Mouse (Mus musculus): ENCODE measurements around the gene Prr5l.
"Not testable (repeated sequence)": the region's sequence is repeated elsewhere in the genome, so short reads cannot be mapped to it uniquely, and the experiment has no call there.

Gene Prr5l

GRCm38 (mm10) chr2:101762405-101762804, 120.4 kb downstream of the Prr5l start:
- DNase-seq (ENCODE audit: low spot score) = no peak

DNA sequence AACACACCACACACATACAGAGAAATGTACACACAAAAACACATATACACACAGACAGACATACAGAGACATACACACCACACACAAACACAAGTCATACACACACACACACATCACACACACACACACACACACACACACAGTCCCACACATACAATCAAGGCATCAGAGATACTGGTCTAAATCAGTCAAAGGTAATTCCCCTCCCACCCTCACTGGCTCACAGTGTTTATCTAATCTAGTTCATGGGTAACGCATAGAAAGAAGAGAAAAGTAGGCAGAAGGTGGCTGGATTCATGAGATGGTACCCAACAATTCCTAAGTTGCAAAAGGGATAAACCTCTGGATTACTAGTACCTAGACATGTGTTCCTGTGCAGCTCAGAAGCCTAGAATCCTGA, 120.9 kb downstream of the Prr5l start:
- no peak for DNase-seq (ENCODE audit: low spot score)

DNA sequence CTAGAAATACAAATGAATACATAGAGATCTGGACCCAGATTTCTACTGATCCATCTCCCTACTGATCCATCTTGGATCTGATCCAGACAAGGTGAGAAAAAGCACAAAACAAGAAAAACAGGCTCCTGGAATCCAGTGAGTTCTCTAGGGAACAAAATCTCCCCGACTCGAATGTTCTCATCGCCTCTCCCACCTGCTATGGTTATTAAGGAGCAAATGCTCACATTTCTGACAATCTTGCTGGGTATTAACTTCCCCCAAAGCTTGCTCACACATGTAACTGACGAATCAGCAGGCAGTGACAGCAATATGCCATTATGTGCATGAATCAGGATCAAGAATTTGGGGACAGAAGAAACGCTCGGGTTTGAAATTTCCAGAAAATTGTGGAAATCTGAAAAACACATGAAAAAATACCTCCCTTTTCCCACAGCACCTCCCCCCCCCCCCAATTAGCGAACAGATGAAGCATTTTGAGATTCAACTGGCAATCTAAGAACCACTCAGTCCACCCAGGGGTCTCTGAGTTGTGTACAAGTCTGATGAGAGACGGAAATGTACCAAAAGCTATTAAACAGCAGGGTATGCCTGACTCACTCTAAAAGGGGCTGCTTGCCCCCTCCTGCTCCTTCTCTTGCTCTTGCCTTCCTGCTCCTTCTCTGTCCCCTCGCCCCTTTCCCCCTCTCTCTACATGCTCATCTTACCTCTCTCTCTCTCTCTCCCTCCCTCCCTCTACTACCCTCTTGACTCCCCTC, 123.1 kb downstream of the Prr5l start:
- DNase-seq (ENCODE audit: low spot score) = no peak

GRCm38 (mm10) chr2:101757806-101758205, 125.0 kb downstream of the Prr5l start:
- no peak for DNase-seq (ENCODE audit: low spot score)

DNA sequence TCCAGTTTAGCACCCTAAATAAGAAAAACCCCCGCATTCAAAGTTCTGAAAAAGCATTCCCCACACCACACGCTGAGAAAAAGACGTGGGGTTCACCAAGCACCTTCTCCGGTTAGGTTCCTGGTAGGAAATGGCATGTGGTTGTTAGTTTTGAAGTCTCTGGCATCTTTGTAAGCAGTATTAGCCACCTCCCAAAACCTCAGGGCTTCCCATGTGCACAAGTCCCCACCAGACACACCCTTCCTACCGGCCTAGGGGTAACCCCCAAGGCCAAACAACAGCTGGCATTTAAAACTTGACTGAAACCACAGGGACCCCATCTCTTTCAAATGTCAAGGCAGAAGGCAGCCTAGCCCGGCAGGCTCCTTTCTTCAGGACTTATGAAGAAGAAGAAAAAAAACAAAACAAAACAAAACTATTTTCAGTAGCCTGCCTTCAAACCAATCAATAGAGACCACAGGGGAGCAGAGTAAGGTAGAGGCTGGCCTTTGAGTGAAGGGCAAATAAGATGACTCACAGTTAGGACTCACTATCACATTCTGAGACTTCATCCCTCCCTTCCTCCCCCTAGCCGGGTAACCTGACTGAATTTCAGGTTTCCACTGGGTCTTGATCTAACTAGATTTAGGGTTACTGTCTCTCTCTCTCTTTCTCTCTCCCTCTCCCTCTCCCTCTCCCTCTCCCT, 126.6 kb downstream of the Prr5l start:
- DNase-seq (ENCODE audit: low spot score) = no peak

DNA sequence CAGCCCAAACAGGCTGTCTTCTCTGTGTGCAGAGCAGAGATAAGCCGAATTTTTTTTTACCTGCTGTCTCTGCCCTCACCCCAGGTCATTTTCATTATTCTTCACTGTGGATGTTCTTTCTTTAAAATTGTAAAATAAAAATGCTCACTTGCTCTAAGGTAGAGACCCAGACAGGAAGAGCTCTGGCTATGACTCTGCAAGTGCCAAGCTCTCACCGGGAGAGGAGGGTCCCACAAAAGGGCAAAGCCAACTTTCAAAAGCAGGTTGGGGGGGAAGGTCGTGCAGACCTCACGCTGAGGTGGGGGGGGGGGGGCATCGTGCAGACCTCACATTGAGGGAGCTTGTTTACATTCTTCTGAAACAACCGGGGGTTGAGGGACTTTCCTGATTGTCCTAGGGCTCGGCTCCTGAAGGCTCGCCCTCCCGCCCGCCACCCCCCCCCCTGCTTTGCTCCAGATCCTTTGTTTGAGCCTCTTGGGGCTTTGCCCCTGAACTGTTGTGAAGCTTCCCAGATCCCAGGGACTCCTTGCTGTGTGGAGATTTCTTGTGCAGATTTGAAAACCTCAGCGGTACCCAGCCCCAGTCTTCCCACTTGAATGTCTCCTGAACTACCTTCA, 127.8 kb downstream of the Prr5l start:
- no peak for DNase-seq (ENCODE audit: low spot score)

GRCm38 (mm10) chr2:101754428-101754827, 128.4 kb downstream of the Prr5l start:
- DNase-seq (ENCODE audit: low spot score) = no peak

- no peak for DNase-seq (ENCODE audit: low spot score)
These were observed 129.8 kb downstream of the Prr5l start for GRCm38 (mm10) chr2:101752979-101753378.

DNA sequence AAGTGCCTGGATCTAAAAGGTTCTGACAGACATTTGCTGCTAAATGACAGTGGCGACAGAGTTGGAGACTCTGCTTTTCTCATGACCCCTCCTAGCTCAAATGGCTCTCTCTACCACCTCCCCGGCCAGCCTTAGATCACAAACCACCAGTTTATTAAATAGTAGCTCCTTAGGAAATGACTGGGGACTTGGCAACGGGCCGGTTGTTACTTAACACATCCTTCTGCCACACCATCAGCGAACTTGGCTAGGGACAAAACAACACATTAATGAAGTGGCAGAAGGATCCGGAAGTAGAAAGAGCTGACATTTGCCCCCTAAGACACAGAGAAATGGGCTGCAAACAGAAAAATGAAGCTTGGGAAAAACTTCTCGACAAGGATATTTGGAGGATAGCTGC, 130.4 kb downstream of the Prr5l start:
- no peak for DNase-seq (ENCODE audit: low spot score)

DNA sequence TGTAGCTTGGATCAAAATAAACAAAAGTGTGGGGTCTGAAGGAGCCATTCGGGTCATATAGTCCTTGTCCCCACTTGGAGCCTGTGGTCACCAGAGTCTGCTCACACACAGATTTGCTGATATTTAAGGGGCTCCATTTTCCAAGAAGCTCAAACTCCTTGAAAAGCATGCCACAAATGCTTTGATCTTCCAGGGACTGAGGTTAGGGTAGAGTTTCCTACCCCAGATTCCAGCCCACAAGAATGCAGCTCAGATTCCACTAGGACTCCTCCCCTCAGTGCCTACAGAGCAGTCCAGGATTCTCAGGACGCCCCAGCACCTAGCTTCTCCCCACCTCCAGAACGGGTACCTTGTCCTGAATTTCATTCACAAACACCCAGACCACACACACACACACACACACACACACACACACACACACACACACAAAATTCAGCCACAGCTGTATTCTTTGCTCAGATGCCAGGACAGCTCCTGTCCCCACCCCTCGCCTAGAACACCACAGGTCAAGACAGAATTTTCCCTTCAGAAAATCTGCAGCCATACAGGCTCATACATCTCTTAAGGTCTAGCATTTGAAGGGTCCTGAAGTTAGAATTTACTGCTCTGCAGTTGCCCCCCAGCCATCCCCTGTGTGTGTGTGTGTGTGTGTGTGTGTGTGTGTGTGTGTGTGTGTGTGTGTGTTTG, 131.4 kb downstream of the Prr5l start:
- no peak for DNase-seq (ENCODE audit: low spot score)

DNA sequence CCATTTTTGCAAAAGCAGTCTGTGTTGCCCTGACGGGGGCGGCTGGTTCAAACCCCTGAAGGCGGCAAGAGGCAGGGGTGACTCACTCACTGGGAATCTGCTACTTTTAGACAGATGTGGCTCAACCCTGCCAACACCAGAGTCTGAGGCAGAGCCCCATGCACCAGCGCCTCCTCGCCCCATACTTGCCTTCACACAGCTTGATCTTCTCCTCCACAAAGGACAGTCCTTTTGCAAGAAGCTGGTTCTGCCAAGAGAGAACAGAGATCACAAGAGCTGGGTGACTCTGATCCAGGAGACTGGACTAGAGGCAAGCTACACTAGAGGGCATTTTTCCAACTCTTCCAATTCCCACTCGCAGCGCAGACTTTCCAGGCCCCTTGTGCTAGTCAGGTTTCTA, 136.3 kb downstream of the Prr5l start:
- DNase-seq (ENCODE audit: low spot score) = no peak

GRCm38 (mm10) chr2:101745656-101746055, 137.2 kb downstream of the Prr5l start:
- DNase-seq (ENCODE audit: low spot score) = not testable (repeated sequence)

- no peak for DNase-seq (ENCODE audit: low spot score)
These were observed 140.6 kb downstream of the Prr5l start for GRCm38 (mm10) chr2:101742072-101742860.

DNA sequence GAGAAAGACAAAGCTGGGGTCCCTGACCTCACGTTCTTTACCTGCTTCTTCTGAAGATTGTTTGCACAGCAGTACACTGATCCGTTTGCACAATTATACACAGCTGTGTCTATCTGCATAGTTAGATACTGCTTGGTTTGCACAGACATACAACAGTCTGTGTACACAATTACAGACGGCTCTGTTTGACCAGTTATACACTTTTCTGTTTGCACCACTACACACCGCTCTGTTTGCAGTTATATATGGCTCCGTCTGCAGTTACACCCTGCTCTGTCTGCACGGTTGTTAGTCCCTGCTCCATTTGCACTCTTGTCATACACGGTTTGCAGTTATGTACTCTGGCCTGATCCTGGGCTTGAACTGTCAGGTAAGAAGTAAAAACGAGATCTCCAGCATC, 141.2 kb downstream of the Prr5l start:
- DNase-seq (ENCODE audit: low spot score) = no peak

GRCm38 (mm10) chr2:101739914-101740313, 142.9 kb downstream of the Prr5l start:
- no peak for DNase-seq (ENCODE audit: low spot score)

DNA sequence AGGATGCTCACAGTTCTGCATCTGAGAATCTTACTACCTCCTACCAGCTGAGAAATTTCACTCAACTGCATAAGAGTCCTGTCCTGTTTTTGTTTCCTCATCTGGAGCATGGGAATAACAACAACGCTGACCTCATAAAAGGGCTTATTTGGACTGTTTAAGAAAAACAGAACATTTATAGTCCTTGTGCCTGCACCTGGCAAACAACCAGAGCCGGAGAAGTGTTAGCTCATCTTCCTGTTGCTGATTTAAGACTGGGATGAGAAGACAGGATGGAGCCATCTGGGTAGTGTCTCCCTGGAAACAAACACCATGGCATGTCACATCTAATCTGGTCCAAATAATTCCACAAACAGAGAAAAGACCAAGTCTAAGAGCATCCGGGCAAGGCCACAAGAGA, 149.3 kb downstream of the Prr5l start:
- no peak for DNase-seq (ENCODE audit: low spot score)

DNA sequence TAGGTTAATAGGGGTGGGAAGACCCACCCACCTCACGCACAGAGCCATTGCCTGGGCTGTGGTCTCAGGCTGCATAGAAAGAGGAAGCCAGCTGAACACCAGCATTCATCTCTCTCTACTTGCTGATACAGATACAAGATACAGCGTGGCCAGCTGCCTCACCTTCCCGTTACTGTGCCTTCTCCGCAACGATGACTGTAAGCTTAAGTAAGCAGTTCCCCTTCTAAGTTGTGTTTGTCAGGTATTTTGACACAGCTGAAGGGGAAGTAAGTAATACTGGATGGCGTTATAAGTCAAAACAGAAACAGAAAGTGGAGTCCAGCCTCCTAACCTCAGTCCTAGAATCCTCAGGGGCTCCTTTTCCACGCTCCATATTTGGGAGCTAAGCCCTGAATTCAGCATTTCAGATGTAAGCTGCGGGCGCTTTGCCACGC, 150.0 kb downstream of the Prr5l start:
- DNase-seq (ENCODE audit: low spot score) = no peak

- DNase-seq (ENCODE audit: low spot score) = no peak
These were observed 151.9 kb downstream of the Prr5l start for GRCm38 (mm10) chr2:101730972-101731371.

DNA sequence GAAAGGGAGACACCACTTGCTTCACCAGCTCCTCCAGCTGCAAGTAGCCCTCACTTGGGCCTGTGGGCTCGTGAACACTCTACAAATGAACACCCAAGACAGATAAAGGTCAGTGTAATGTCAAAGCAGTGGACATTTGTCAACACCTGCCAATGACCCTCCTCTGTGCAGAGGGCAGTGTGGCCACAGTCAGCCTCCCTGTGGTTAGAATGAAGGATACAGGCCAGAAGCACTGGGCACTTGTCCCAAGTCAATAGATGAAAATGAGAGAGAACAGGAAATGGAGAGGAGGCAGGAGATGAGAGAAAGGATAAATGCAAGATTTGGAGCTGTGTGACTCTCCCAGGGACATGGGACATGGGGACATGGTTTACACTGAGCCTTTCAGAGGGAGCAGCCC, 153.4 kb downstream of the Prr5l start:
- DNase-seq (ENCODE audit: low spot score) = no peak

DNA sequence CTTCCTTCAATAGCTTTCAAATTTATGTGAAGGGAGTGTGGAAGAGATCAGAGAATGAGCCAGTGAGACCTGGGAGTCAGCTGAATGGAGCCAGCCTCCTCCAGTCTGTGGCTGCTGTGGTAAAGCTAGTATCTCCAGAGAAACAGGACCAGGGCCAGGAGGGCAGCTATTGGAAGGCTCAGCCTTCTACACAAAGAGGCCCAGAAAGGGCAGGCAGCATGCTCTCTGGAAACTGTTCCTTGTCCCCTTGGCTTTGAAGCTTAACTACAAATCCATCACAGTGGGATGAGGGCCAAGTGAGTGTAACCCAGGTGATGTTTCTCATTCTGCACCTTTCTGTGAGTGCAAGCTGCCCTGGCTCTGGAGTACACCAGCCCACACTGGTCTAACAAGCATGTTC, 155.0 kb downstream of the Prr5l start:
- DNase-seq (ENCODE audit: low spot score) = no peak

DNA sequence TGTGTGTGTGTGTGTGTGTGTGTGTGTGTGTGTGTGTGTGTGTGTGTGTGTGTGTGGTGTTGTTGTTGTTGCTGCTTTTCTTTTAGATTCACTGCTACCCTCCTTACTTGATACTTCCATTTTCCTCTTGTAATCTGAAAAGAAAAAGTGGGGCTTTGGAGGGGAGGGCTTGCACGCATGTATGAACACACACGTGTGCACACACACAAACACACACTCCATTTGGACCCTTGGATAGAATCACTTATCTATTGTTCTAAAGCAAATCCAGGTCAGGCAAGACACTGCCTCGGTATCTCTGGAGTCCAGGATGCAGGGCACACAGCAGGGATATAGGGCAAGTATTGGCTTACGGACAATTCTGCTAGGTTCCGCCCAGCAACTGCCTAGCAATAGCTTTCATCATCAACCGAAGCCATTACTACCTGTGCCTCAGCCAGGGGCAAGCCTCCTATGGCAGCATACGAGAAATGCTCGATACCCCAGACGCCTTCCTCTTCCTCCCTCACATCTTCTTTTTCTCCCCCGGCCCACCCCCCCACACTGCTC, 159.4 kb downstream of the Prr5l start:
- DNase-seq (ENCODE audit: low spot score) = no peak

Measured in testis, postnatal 10 days (tissue).